Mouse (Mus musculus): Measurements from ENCODE around the gene Lrrc8d. TPM values are rescaled to one million over a fixed set of nuclear protein-coding genes. Genes with fewer than 3 reads are reported as not detected.

Lrrc8d gene
- polyA plus RNA-seq, 1 experiment from 2014 or later, result 66.7 TPM

GRCm38 (mm10) chr5:105669086-105669485, 30.7 kb upstream of the Lrrc8d start:
- CTCF ChIA-PET, result interaction anchor here (1.2 to 2.1 kb wide), 3 partner anchors 9 to 264 kb away, joined by 3 to 9 read pairs (median 6); no protein-coding TSS in a partner anchor
- TF ChIP-seq CTCF (IDR thresholded peaks at IDR 0.05), result no peak
- POLR2A ChIA-PET, result interaction anchor here (0.8 kb wide), 1 partner anchor 208 kb away, joined by 3 read pairs; no protein-coding TSS in a partner anchor
- no peaks in the 10 kb centered on the region for H3K27me3 ChIP-seq
- ATAC-seq, result no peak
- DNase-seq (ENCODE audit: low read depth, low spot score), result no peak
- in situ Hi-C loops (cut with MboI; ENCODE audit: low pct_unique_long_range_greater_than_20kb), result no loop called here

- ATAC-seq (no peak), DNase-seq (ENCODE audit: low read depth, low spot score) (no peak)
- TF ChIP-seq CTCF (IDR thresholded peaks at IDR 0.05), result no peak
- ChIA-PET CTCF (interaction anchor here (1.2 to 2.1 kb wide), 4 partner anchors 8 to 265 kb away, joined by 3 to 9 read pairs (median 6); no protein-coding TSS in a partner anchor), POLR2A (interaction anchor here (0.8 kb wide), 1 partner anchor 208 kb away, joined by 3 read pairs; no protein-coding TSS in a partner anchor)
- no peaks in the 10 kb centered on the region for H3K27me3 ChIP-seq
- in situ Hi-C loops (cut with MboI; ENCODE audit: low pct_unique_long_range_greater_than_20kb), result no loop called here
Observed at GRCm38 (mm10) chr5:105669508-105670353, 30.0 kb upstream of the Lrrc8d start.

GRCm38 (mm10) chr5:105672332-105672731, 27.4 kb upstream of the Lrrc8d start:
- CTCF ChIA-PET, result interaction anchor here (0.8 to 2.7 kb wide), 2 partner anchors 11 to 196 kb away, joined by 4 to 6 read pairs; no protein-coding TSS in a partner anchor
- ATAC-seq (no peak), DNase-seq (ENCODE audit: low read depth, low spot score) (no peak)
- H3K27me3 ChIP-seq, result no peaks in the 10 kb centered on the region
- no peak for TF ChIP-seq CTCF (IDR thresholded peaks at IDR 0.05)
- in situ Hi-C loops (cut with MboI; ENCODE audit: low pct_unique_long_range_greater_than_20kb), result no loop called here
- POLR2A ChIA-PET, result no interaction called here

- ChIA-PET POLR2A (no interaction called here), CTCF (interaction anchor here (0.7 to 4.4 kb wide), 5 partner anchors 10 to 1601 kb away, joined by 3 to 25 read pairs (median 4); no protein-coding TSS in a partner anchor)
- ATAC-seq, result no peak
- TF ChIP-seq CTCF (IDR thresholded peaks at IDR 0.05), result no peak
- DNase-seq (ENCODE audit: low read depth, low spot score), result no peak
- in situ Hi-C loops (cut with MboI; ENCODE audit: low pct_unique_long_range_greater_than_20kb), result no loop called here
- H3K27me3 ChIP-seq, result no peaks in the 10 kb centered on the region
Observed at GRCm38 (mm10) chr5:105675511-105675910, 24.3 kb upstream of the Lrrc8d start.

GRCm38 (mm10) chr5:105677071-105677470, 22.7 kb upstream of the Lrrc8d start:
- CTCF ChIA-PET, result interaction anchor here (1.0 to 4.4 kb wide), 5 partner anchors 8 to 195 kb away, joined by 3 to 25 read pairs (median 3); no protein-coding TSS in a partner anchor
- ATAC-seq (peak; percentile 58), DNase-seq (ENCODE audit: low read depth, low spot score) (no peak)
- in situ Hi-C loops (cut with MboI; ENCODE audit: low pct_unique_long_range_greater_than_20kb), result no loop called here
- POLR2A ChIA-PET, result no interaction called here
- no peak for TF ChIP-seq CTCF (IDR thresholded peaks at IDR 0.05)
- no peaks in the 10 kb centered on the region for H3K27me3 ChIP-seq

GRCm38 (mm10) chr5:105678243-105678642, 21.5 kb upstream of the Lrrc8d start:
- DNase-seq (ENCODE audit: low read depth, low spot score) (no peak), ATAC-seq (no peak)
- H3K27me3 ChIP-seq, result no peaks in the 10 kb centered on the region
- POLR2A ChIA-PET, result no interaction called here
- no peak for TF ChIP-seq CTCF (IDR thresholded peaks at IDR 0.05)
- CTCF ChIA-PET, result interaction anchor here (1.0 to 1.7 kb wide), 2 partner anchors 9 to 194 kb away, joined by 3 to 6 read pairs; no protein-coding TSS in a partner anchor
- in situ Hi-C loops (cut with MboI; ENCODE audit: low pct_unique_long_range_greater_than_20kb), result no loop called here

GRCm38 (mm10) chr5:105679261-105679660, 20.5 kb upstream of the Lrrc8d start:
- no peak for DNase-seq (ENCODE audit: low read depth, low spot score)
- ChIA-PET CTCF (interaction anchor here (1.6 to 2.2 kb wide), 3 partner anchors 180 to 274 kb away, joined by 4 to 8 read pairs (median 6); no protein-coding TSS in a partner anchor), POLR2A (interaction anchor here (1.5 kb wide), 1 partner anchor 20 kb away, joined by 4 read pairs; the partner anchor contains the start of gene Lrrc8d)
- TF ChIP-seq CTCF (IDR thresholded peaks at IDR 0.05), result no peak
- in situ Hi-C loops (cut with MboI; ENCODE audit: low pct_unique_long_range_greater_than_20kb), result no loop called here
- ATAC-seq, result no peak
- no peaks in the 10 kb centered on the region for H3K27me3 ChIP-seq

- DNase-seq (ENCODE audit: low read depth, low spot score) (no peak), ATAC-seq (no peak)
- TF ChIP-seq CTCF (IDR thresholded peaks at IDR 0.05), result no peak
- POLR2A ChIA-PET, result interaction anchor here (1.5 kb wide), 1 partner anchor 19 kb away, joined by 4 read pairs; the partner anchor contains the start of gene Lrrc8d
- no peaks in the 10 kb centered on the region for H3K27me3 ChIP-seq
- in situ Hi-C loops (cut with MboI; ENCODE audit: low pct_unique_long_range_greater_than_20kb), result loop anchor here (10.0 kb wide), 1 partner anchor 275 kb away; no protein-coding TSS in a partner anchor
- CTCF ChIA-PET, result interaction anchor here (1.6 to 2.2 kb wide), 3 partner anchors 180 to 275 kb away, joined by 4 to 8 read pairs (median 6); no protein-coding TSS in a partner anchor
Observed at GRCm38 (mm10) chr5:105679921-105680843, 19.6 kb upstream of the Lrrc8d start.

GRCm38 (mm10) chr5:105682143-105682611, 17.6 kb upstream of the Lrrc8d start:
- ATAC-seq (no peak), DNase-seq (ENCODE audit: low read depth, low spot score) (no peak)
- no peak for TF ChIP-seq CTCF (IDR thresholded peaks at IDR 0.05)
- POLR2A ChIA-PET, result no interaction called here
- in situ Hi-C loops (cut with MboI; ENCODE audit: low pct_unique_long_range_greater_than_20kb), result loop anchor here (10.0 kb wide), 1 partner anchor 277 kb away; no protein-coding TSS in a partner anchor
- H3K27me3 ChIP-seq, result no peaks in the 10 kb centered on the region
- CTCF ChIA-PET, result no interaction called here

Measured in Patski (cell line).